Mouse (Mus musculus) intestine, embryonic 16.5 days (tissue): Measurements from ENCODE around the gene Fam216b. TPM values are rescaled to one million over a fixed set of nuclear protein-coding genes. Genes with fewer than 3 reads are reported as not detected.

ENCODE experiments used
- ATAC-seq: fragments of 200-750 bp; cut with Nextera tagmentation; 2 replicates; pipeline ENCODE4 v1.8.0; 2017; ENCODE audit warnings: moderate TSS enrichment, moderate library complexity
- H3K27ac ChIP-seq: fragments of 300-500 bp; sonication (generic); 2 replicates; pipeline ENCODE4 v1.5.1; 2014; ENCODE audit warnings: mild to moderate bottlenecking, low read length
- H3K27me3 ChIP-seq: fragments of 300-500 bp; sonication (generic); replicated peaks from 2 replicates; pipeline ENCODE4 v1.6.1; 2014; ENCODE audit warnings: low read length, control low read depth, mixed read lengths; ENCODE audit not compliant: control insufficient read depth, insufficient read depth
- H3K36me3 ChIP-seq: fragments of 300-500 bp; sonication (generic); 2 replicates; pipeline ENCODE4 v1.6.1; 2014; ENCODE audit warnings: low read length, control low read depth; ENCODE audit not compliant: control insufficient read depth, insufficient read depth
- H3K4me1 ChIP-seq: fragments of 300-500 bp; sonication (generic); 2 replicates; pipeline ENCODE4 v1.6.1; 2014; ENCODE audit warnings: low read length, control low read depth, mixed read lengths; ENCODE audit not compliant: control insufficient read depth, insufficient read depth
- H3K4me2 ChIP-seq: fragments of 300-500 bp; sonication (generic); 2 replicates; pipeline ENCODE4 v1.6.1; 2014; ENCODE audit warnings: low read depth, low read length, control low read depth
- H3K4me3 ChIP-seq: fragments of 300-500 bp; sonication (generic); 2 replicates; pipeline ENCODE4 v1.5.1; 2014; ENCODE audit warnings: mild to moderate bottlenecking, low read length
- H3K9ac ChIP-seq: fragments of 300-500 bp; sonication (generic); 2 replicates; pipeline ENCODE4 v1.6.1; 2014; ENCODE audit warnings: low read depth, low read length
- H3K9me3 ChIP-seq: fragments of 300-500 bp; sonication (generic); 2 replicates; pipeline ENCODE4 v1.6.1; 2016; ENCODE audit warnings: low read length, control low read depth; ENCODE audit not compliant: control insufficient read depth
- WGBS: fragments of 180-500 bp; shearing (Covaris S2); extraction: QIAGEN DNeasy Blood & Tissue Kit; methylation state at CpG from one replicate; pipeline ENCODE4 v1.1.7; 2014; 5-methylcytosine and 5-hydroxymethylcytosine counted together
- polyA plus RNA-seq: library from polyadenylated mRNA; unstranded; fragments of >200 nt; fragmentation: Nextera tagmentation; extraction: Ambion mirVana; gene quantifications from 2 replicates; pipeline ENCODE4 v1.2.1, GENCODE M21; 2015

Gene Fam216b
- not detected in 2 replicates for polyA plus RNA-seq

- ATAC-seq, result no peak
- Histone ChIP-seq H3K4me3 (no peak within 1 kb of the TSS), H3K27ac (no peak within 1 kb of the TSS), H3K4me1 (no peaks in the 10 kb centered on the region), H3K27me3 (no peaks in the 10 kb centered on the region), H3K9me3 (no peaks in the 10 kb centered on the region), H3K9ac (no peak within 1 kb of the TSS), H3K4me2 (no peak within 1 kb of the TSS), H3K36me3 (no peaks in the 10 kb centered on the region)
- 85% methylated on average over 6 of the region's 6 CpGs for WGBS
These were observed at the start of gene Fam216b for GRCm38 (mm10) chr14:78088907-78089306. TSS of gene Fam216b (minus strand) at chr14:78089007.

GRCm38 (mm10) chr14:78132368-78133052 is 43.7 kb upstream of the Fam216b start:
- Histone ChIP-seq H3K27ac (no peak overlapping the region), H3K36me3 (no peaks in the 10 kb centered on the region), H3K4me3 (no peak overlapping the region), H3K9ac (no peak overlapping the region), H3K27me3 (no peaks in the 10 kb centered on the region), H3K9me3 (no peaks in the 10 kb centered on the region), H3K4me1 (no peaks in the 10 kb centered on the region), H3K4me2 (no peak overlapping the region)
- ATAC-seq, result no peak
- WGBS, result 57% methylated on average over 5 of the region's 5 CpGs

GRCm38 (mm10) chr14:78126670-78127069 is 37.9 kb upstream of the Fam216b start:
- H3K9me3 ChIP-seq, result no peaks in the 10 kb centered on the region
- H3K4me3 ChIP-seq, result no peak overlapping the region
- H3K27ac ChIP-seq, result no peak overlapping the region
- H3K4me2 ChIP-seq, result no peak overlapping the region
- H3K36me3 ChIP-seq, result no peaks in the 10 kb centered on the region
- H3K9ac ChIP-seq, result no peak overlapping the region
- no peaks in the 10 kb centered on the region for H3K4me1 ChIP-seq
- ATAC-seq, result no peak
- WGBS, result 51% methylated on average over 3 of the region's 3 CpGs
- no peaks in the 10 kb centered on the region for H3K27me3 ChIP-seq

- Histone ChIP-seq H3K4me3 (no peak overlapping the region), H3K36me3 (no peaks in the 10 kb centered on the region), H3K4me1 (no peaks in the 10 kb centered on the region), H3K27ac (no peak overlapping the region), H3K27me3 (no peaks in the 10 kb centered on the region), H3K9ac (no peak overlapping the region), H3K9me3 (no peaks in the 10 kb centered on the region), H3K4me2 (no peak overlapping the region)
- WGBS, result 45% methylated on average over 3 of the region's 3 CpGs
- no peak for ATAC-seq
These were observed 31.5 kb upstream of the Fam216b start for GRCm38 (mm10) chr14:78120286-78120685.

- no peak for ATAC-seq
These were observed 30.8 kb upstream of the Fam216b start for GRCm38 (mm10) chr14:78119449-78120200.

GRCm38 (mm10) chr14:78117671-78118070 is 28.9 kb upstream of the Fam216b start:
- no peaks in the 10 kb centered on the region for H3K27me3 ChIP-seq
- H3K4me2 ChIP-seq, result no peak overlapping the region
- no peaks in the 10 kb centered on the region for H3K36me3 ChIP-seq
- WGBS, result 84% methylated on average over 4 of the region's 4 CpGs
- H3K27ac ChIP-seq, result no peak overlapping the region
- H3K4me3 ChIP-seq, result no peak overlapping the region
- H3K4me1 ChIP-seq, result no peaks in the 10 kb centered on the region
- H3K9ac ChIP-seq, result no peak overlapping the region
- no peaks in the 10 kb centered on the region for H3K9me3 ChIP-seq
- no peak for ATAC-seq

More at GRCm38 (mm10) chr14:78119449-78120200, 30.8 kb upstream of the Fam216b start:
- Histone ChIP-seq H3K4me3 (no peak overlapping the region), H3K36me3 (no peaks in the 10 kb centered on the region), H3K9ac (no peak overlapping the region), H3K4me2 (no peak overlapping the region), H3K9me3 (no peaks in the 10 kb centered on the region), H3K27me3 (no peaks in the 10 kb centered on the region), H3K4me1 (no peaks in the 10 kb centered on the region), H3K27ac (no peak overlapping the region)
- WGBS, result 65% methylated on average over 10 of the region's 10 CpGs

- no peak overlapping the region for H3K27ac ChIP-seq
- H3K36me3 ChIP-seq, result no peaks in the 10 kb centered on the region
- H3K27me3 ChIP-seq, result no peaks in the 10 kb centered on the region
- ATAC-seq, result no peak
- no peak overlapping the region for H3K4me3 ChIP-seq
- H3K9me3 ChIP-seq, result no peaks in the 10 kb centered on the region
- H3K9ac ChIP-seq, result no peak overlapping the region
- 84% methylated on average over 2 of the region's 2 CpGs for WGBS
- no peak overlapping the region for H3K4me2 ChIP-seq
- H3K4me1 ChIP-seq, result no peaks in the 10 kb centered on the region
These were observed 28.5 kb upstream of the Fam216b start for GRCm38 (mm10) chr14:78117268-78117667.

GRCm38 (mm10) chr14:78112466-78112865 is 23.7 kb upstream of the Fam216b start:
- WGBS, result 83% methylated on average over 3 of the region's 3 CpGs

GRCm38 (mm10) chr14:78110871-78111270 is 22.1 kb upstream of the Fam216b start:
- H3K4me1 ChIP-seq, result no peaks in the 10 kb centered on the region
- H3K27ac ChIP-seq, result no peak overlapping the region
- H3K4me2 ChIP-seq, result no peak overlapping the region
- 88% methylated on average over 3 of the region's 3 CpGs for WGBS
- ATAC-seq, result no peak
- H3K9ac ChIP-seq, result no peak overlapping the region
- no peaks in the 10 kb centered on the region for H3K9me3 ChIP-seq
- no peaks in the 10 kb centered on the region for H3K36me3 ChIP-seq
- no peak overlapping the region for H3K4me3 ChIP-seq
- H3K27me3 ChIP-seq, result no peaks in the 10 kb centered on the region

More at GRCm38 (mm10) chr14:78112466-78112865, 23.7 kb upstream of the Fam216b start:
- Histone ChIP-seq H3K27ac (no peak overlapping the region), H3K27me3 (no peaks in the 10 kb centered on the region), H3K36me3 (no peaks in the 10 kb centered on the region), H3K9ac (no peak overlapping the region), H3K4me2 (no peak overlapping the region), H3K4me3 (no peak overlapping the region), H3K9me3 (no peaks in the 10 kb centered on the region), H3K4me1 (no peaks in the 10 kb centered on the region)
- no peak for ATAC-seq
